Mouse (Mus musculus): ENCODE measurements around the gene Fsd1l. TPM values are rescaled to one million over a fixed set of nuclear protein-coding genes. Genes with fewer than 3 reads are reported as not detected.
A peak's percentile ranks its signal among the peaks of the same experiment; 100 is the strongest.
"Not testable (repeated sequence)": the region's sequence is repeated elsewhere in the genome, so short reads cannot be mapped to it uniquely, and the experiment has no call there.

Fsd1l gene
- polyA plus RNA-seq, 1 experiment, result 1.3 TPM

DNA sequence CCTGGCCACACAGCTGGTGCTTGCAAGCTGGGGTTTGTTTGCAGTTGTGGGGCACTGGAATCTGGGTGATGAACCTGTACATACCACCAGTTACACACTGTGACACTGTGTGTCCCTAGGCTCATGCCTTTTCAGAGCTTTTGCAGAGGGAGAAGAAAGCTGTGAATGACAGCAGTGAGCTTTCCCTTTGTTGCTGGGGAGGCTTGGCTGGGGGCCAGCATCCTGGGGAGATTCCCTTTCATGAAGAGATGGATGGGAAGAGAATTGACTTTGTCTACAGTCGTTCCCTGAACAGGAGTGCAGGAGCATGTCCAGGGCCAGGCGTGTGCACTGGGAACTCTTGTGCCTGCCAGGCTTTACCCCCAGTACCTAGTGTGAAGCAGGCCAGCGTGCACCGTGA, 6.5 kb upstream of the Fsd1l start:
- DNase-seq (ENCODE audit: low read depth, low spot score), result no peak
- 60% methylated on average over 4 of the region's 4 CpGs for WGBS

DNA sequence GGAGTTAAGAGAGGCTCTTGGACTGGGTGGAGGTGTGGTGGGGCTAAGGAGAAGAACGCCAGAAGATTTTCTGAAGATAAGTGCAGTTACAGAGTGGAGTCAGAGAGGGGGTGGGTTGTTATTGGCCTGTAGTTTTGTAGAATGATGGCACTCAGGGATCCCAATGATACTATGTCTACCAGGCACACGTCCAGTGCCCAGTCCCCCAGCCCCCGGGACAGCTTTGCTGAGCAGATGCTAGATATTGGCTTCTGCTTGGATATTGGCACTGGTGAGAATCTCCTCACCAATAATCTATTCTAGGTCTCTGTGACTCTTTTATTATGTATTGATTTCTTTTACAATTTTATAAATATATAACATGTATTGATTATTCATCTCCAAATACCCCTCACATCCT, 6.0 kb upstream of the Fsd1l start:
- 92% methylated on average over 3 of the region's 3 CpGs for WGBS

DNA sequence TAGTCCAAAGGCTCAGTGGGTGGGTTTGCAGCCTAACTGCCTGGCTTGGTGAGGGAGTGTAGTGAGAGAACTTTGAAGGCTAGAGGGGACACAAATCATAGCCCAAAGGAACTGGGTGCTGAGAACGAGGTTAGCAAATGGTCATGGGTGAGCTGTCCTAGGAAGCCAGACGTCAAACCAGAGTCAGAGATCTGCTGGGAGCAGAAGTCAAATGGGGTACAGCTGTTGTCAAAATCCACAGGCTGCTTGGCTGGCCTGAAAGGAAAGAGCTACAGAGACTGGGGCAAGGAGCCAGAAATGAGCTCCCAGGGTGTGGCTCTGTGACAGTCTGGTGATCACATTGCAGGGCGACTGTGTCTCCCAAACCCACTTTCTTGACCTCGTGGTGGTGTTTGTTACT, 2.3 kb upstream of the Fsd1l start:
- no peak for DNase-seq (ENCODE audit: low read depth, low spot score)
- WGBS, result 15% methylated on average over 4 of the region's 4 CpGs

More for the DNA sequence above, 6.0 kb upstream of the Fsd1l start:
- no peak for DNase-seq (ENCODE audit: low read depth, low spot score)

DNA sequence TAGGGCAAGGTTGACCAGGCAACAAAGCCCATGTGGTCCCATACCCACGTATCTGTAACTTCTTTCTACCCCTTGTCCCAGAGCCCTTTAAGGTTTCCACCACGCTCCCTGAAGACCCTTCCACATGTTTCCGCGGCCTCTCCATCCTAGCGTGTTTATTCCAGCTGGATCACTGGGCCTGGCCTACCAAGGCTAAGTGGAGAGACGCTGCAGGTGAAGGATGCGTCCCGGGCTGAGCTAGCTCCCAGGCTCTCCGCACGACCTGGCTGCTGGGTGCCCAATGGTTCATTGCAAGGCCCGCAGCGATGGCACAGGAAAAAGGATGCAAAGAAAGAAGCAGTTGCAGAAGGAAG, 332 bp upstream of the Fsd1l start:
- 28% methylated on average over 12 of the region's 12 CpGs for WGBS
- no peak for DNase-seq (ENCODE audit: low read depth, low spot score)

DNA sequence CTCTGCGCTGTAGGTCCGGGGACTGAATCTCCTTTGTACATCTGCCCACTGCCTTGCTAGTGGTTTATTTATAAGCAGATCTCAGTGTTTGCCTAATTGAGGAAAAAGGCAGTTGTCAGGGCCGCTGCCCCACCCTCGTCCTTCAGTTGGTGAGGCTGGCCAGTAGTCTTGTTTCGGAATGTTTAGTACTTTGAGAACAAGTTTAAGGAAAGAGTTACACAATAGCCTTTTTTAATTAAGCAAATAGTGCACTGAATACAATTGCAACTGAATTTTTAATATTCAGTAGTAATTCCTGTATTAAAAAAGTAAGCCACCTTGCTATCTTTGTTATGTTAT, 709 bp downstream of the Fsd1l start:
- under 1% methylated on average over 5 of the region's 5 CpGs for WGBS

DNA sequence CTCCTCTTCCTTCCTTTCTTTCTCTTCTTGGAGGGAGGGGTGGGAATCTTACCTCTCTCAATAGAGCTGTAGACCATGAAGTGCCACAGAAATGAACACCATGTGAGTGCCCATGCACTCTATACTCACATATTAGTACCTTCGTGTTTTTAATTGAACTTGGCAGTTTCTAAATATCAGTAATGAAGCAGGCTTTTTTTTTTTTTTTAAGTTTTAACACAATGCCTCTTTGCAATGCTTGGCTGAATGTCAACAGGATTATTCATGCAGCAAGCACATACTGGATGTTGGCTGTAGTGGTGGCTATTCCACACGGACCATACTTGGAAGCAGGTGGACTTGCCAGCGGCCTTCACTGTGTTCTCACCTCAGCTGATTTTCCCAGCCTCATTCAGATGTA, 4.1 kb downstream of the Fsd1l start:
- DNase-seq (ENCODE audit: low read depth, low spot score), result no peak
- 74% methylated on average over 3 of the region's 3 CpGs for WGBS

More for the DNA sequence above, 709 bp downstream of the Fsd1l start:
- DNase-seq (ENCODE audit: low read depth, low spot score), result no peak

DNA sequence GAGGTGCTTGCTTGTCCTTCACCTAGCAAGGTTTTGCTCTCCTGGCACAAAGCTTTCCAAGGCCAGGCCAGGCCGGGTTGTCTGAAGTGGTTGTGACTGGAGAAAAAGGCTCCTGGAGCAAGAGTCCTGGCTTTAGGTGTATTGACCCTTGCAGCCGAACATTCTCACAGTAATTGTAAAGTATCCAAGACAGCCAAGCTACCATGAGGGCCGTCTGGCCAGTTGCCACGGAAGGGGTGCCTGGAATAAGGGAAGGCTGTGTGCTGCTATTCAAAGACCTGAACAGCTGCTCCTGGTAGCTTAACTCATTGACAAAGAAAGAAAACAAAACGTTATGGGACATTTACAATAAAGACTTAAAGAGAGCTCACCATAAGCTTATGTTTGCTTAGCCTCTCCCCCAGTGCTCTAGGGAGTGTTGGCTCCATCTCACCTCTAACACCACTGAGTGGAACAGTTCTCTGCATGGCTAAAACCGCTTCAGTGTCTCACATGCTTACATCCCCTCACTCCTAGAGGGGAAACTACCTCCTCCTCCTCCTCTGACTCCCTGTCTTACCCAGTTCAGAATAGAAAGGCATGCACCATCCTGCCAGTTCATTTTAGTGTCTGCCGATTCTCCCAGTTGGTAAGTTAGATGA, 6.1 kb downstream of the Fsd1l start:
- WGBS, result 30% methylated on average over 7 of the region's 7 CpGs
- no peak for DNase-seq (ENCODE audit: low read depth, low spot score)

DNA sequence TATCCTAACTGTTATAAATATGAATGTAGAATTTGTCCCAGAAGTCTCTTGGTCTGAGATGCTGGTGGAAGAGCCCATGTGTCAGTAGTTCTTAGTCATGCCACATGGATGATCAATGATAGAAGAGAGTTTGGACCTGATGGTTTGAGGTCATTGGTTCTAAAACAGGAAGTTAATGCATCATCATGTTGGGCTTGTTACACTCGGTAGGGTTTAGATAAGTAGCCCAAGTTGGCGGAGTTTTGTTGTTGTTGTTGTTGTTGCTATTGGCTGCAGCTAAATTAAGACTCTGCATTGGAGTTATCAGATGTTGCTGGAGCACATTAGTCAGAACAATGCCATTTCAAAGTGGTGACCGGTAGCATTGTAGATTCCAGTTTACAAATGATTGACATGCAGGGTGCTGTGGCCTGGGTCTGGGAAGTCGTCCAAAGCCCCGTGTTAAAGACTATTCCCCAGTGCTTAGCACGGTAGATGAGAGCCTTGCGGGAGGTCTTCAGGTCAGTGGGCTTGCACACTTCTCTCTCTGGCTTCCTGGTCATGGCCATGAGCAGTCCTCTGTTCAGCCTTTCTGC, 7.4 kb downstream of the Fsd1l start:
- 80% methylated on average over 7 of the region's 7 CpGs for WGBS
- no peak for DNase-seq (ENCODE audit: low read depth, low spot score)

DNA sequence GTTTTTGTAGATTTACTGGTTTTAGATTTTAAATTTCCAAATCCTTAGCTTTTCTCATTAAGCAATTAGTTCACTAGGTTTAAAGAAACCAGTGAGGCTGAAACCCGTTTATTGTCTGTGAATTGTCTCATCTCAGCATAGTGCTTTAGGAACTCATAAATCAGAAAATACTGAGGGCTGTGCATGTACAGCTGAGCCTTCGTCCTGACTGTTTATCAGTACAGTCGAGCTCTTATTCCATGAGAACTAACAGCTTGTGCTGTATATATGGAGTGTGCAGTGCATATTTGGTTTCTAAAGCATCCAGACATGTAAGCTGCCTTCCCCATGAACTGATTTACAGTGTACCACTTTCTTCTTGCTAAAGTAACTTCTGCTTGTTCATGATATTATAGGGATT, 26.8 kb downstream of the Fsd1l start:
- DNase-seq (ENCODE audit: low read depth, low spot score), result no peak

DNA sequence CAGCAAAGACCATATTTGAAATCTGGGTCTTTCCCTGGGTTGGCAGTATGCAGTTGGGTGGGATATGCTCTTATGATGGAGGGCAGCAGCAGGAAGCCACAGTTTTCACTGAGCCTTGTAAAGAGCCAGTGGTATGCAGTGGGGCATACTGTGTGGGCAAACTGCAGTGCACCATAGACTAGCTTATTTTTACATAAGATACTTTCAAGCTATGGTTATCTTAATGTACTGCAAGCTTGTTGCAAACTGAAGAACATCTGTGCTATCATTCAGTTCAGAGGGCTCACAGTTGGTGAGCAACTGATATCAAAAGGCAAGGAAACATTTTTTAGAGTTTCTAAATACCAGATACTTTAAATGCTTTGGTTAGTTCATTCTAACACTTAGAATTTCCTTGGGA, 29.4 kb downstream of the Fsd1l start:
- DNase-seq (ENCODE audit: low read depth, low spot score), result no peak

More for the DNA sequence above, 26.8 kb downstream of the Fsd1l start:
- 73% methylated on average over 3 of the region's 3 CpGs for WGBS

DNA sequence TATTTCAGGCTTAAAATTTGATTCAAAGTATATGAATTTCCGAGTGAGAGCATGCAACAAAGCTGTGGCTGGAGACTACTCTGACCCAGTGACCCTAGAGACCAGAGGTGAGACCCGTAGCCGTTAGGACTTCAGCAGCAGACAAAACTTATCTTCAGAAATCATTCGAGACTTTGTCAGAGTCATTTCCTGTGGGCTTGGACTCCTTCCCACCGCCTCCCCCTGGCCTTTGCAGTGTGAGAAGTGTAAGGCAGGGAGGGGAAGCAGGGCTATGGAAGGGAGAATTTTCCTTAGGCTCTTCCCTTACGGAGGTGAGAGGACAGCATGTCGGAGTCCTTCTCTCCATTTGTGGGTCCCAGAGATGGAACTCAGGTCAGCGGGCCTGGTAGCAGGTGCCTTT, 50.8 kb downstream of the Fsd1l start:
- WGBS, result 80% methylated on average over 8 of the region's 8 CpGs
- DNase-seq (ENCODE audit: low read depth, low spot score), result no peak

DNA sequence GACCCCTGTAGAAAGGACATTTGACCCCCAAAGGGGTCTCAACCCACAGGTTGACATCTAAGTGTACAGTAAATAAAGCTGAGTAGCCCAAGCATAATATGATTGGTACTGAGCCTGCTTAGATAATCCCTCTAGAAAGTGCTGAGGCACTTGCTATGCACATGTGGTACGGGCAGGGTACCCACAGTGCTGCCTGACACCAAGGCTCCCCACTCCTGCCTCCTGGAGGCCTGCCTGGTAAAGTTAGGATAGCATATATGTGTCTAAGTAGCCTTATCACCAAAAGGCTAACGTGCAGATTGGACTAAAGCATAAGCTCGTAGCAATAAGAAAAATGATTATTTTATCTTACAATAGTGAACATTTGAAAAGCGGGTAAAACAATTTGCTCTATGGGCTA, 57.7 kb downstream of the Fsd1l start:
- no peak for DNase-seq (ENCODE audit: low read depth, low spot score)
- 91% methylated on average over 4 of the region's 4 CpGs for WGBS

DNA sequence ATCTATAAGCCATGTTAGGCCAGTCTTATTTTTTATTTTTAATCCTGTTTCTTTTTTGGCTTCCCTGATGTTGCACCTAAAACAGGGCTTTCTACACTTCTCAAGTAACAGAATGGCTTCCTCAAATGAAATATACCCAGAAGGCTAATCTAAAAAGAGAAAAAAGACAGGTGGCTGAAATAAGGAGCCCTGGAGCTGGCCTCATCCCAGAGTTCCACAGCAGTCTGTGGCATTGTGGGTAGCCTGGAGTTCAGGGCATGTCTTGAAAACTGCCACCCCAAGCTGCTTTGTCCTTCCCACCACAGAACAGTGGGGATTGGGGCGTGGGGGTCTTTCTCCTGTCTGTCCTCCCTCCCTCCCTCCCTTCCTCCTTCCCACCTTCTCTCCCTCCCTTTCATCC, 60.1 kb downstream of the Fsd1l start:
- DNase-seq (ENCODE audit: low read depth, low spot score), result no peak
- 96% methylated on average over 1 of the region's 1 CpGs for WGBS

DNA sequence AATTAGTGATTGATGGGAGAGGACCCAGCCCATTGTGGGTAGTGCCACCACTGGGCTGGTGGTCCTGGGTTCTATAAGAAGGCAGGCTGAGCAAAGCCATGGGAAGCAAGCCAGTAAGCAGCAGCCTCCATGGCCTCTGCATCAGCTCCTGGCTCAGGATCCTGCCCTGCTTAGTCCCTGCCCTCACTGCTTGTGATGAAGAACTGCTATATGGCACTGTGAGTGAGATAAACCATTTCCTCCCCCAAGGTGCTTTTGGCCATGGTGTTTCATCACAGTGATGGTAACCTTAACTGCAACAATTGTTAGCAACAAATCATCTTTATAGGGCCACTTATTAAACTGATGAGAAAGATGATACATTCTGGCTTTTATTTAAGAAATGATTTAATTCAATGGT, 77.9 kb downstream of the Fsd1l start:
- DNase-seq (ENCODE audit: low read depth, low spot score), result not testable (repeated sequence)

DNA sequence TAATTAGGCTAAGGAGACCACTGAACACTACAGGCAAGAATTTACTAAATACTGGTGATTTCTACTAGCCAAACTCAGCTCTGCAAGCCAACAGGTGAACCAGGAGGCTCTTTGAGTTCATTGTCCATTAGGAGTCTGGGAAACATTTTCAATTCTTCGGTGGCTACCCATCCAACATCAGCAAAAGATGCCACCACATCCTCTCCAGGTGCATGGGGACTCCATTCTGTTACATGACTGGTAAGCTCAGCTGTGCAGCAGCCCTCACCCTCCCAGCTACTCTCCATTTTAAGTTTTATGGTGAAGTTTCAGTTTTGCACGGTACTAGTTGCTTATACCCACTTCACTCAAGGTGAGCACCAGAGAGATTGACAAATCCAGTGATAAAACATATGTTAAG, 78.8 kb downstream of the Fsd1l start:
- DNase-seq (ENCODE audit: low read depth, low spot score), result no peak
- 84% methylated on average over 2 of the region's 2 CpGs for WGBS

DNA sequence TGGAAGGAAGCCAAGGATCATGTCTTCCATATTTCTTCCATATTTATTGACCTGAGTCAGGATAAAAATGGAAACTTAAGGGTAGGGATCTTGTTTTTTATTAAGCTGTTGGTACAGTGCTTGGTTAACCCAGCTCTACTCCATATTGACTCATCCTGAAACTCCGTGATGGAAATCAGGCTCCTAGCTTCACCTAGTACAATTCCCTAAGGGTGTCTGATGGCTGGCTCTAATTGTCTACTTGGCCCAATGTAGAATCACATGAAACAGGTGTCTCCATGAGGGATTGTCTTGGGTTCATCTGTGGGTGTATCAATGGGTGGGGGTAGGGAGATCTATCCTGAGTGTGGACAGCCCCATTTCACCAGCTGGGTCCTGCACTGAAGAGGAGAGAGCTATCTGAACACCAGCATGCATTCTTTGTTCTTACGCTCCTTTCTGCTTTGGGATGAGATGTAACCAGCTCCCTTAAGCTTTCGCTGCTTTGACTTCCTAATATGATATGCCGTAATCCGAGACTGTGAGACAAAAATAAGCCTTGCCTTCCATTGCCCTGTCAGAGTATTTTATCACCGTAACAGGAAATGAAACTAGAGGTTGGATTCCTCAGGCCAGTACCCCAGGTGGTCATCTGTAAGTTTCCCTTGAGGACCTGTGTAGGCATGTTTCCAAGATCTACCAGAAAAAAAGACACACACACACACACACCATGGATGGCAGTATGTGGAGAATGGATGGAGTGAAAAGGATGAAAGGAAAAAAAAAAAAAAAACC, 79.5 kb downstream of the Fsd1l start:
- no peak for DNase-seq (ENCODE audit: low read depth, low spot score)
- 87% methylated on average over 6 of the region's 6 CpGs for WGBS

DNA sequence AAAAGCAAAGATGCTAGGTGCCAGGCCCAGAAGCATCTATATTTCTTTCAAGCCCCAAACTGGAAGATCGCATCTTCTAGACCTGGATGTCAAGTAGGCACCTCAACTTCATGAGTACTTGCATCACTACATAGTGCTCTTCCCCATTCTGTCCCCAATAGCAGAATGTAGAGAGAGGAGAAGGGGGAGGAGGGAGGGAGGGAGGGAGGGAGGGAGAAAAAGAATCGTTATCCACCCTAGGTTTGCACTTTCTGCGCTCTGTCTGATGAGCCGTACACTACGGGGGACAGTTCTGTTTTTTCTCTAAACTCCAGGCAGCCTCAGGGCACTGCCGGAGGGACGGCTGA, 82.4 kb downstream of the Fsd1l start, which contains the start of gene Fktn:
Fktn (plus strand) TSS at position 295 of the 347 bp plus-strand sequence.
- peak; percentile 24 for DNase-seq (ENCODE audit: low read depth, low spot score)
- WGBS, result 13% methylated on average over 7 of the region's 7 CpGs

DNA sequence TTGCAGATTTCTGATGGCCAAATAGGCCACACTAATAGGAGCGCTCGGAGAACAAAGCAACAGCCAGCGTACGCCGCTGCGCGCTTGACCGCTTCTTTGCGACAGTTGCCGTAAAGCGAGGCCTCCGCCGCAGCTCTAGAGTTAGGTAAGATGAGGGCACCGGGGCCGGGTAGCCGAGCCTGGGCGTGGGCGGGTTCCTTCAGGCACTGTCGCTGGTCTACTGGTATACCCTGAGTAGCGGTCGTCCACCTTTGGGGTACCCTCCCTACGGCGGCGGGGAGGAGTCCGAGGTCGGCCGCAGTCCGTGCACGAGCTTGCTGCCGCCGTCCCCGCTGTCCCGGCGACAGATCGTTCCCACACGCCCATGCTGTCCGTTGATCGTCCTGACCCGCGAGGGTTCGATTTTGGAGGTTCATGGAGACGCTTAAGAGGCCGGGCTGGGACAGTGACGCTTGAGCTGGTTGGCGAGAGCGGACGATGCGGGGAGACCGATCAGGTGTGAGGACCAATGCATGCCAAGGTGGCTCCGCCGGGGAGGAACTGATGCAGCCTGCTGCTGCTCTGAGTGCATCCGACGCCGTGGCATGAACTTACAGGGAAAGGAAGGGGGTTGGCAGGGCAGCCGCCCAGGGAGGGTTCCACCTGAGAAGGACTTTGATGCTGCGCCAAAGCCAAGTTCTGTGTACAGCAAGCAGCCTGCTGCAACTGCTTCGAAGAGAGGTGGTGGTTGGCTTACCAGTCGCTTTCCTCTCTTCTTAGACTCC, 83.0 kb downstream of the Fsd1l start:
- peak; percentile 76 for DNase-seq (ENCODE audit: low read depth, low spot score)
- WGBS, result 8% methylated on average over 58 of the region's 58 CpGs

DNA sequence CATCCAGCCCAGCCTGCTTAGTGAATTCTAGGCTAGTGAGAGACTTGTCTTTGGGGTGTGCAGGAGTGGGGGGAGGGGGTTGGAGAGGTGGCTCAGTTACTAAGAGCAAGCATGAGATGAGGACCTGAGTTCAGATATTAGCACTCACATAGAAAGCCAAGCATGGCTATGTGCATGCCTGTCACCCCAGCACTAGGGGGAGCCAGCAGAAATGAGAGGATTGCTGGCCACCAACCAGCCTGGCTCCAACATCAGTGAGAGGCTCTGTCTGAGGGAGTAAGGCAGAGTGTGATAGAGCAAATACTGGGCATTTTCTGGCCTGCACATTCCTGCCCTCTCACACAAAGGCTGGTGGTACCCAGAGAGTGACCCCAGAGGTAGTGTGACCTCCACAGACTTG, 84.7 kb downstream of the Fsd1l start:
- DNase-seq (ENCODE audit: low read depth, low spot score), result no peak

DNA sequence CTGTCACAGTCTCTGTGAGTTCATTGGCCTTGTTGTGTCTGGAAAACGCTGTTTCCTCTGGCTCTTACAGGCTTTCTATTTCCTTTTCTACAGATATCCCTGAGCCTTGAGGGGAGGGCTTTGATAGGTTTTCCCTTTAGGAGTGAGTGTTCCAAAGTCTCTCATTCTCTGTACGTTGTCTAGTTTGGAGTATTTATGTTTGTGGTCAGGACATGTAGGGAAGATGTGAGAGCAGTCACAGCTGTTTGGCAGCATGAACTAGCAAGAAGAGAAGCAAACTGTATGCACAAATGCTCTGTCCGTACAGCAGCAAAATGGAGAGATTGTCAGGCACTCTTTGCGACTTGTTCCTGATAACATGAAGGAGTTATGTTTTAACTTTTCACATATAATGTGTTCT, 86.3 kb downstream of the Fsd1l start:
- 68% methylated on average over 4 of the region's 4 CpGs for WGBS

DNA sequence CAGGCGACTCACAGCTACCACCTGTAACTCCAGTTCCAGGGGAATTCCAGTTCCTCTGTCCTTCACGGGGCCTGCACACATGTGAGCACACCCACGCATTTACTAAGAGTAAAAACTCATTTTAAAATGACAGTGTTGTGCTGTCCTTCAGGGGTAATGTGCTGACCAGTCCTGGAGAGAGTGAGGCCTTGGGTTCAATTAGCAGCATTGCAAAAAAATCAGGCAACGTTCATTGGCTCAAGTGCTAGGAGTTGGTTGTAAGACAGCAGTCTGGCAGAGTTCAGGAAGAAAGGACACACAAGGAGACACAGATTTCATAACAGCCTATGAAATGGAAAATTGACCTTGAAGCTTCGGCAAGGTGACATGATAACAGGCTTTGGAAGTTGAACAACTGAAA, 87.0 kb downstream of the Fsd1l start:
- no peak for DNase-seq (ENCODE audit: low read depth, low spot score)
- WGBS, result 66% methylated on average over 5 of the region's 5 CpGs

More for the DNA sequence above, 86.3 kb downstream of the Fsd1l start:
- DNase-seq (ENCODE audit: low read depth, low spot score), result no peak
